Mouse (Mus musculus) embryonic facial prominence, embryonic 14.5 days (tissue): ENCODE results near the gene Dapk3. TPM values are rescaled to one million over a fixed set of nuclear protein-coding genes. Genes with fewer than 3 reads are reported as not detected.

Source experiments
- ATAC-seq: fragments of 200-750 bp; cut with Nextera tagmentation; 2 replicates; pipeline ENCODE4 v1.8.0; 2017; ENCODE audit warnings: low read depth, moderate number of reproducible peaks, moderate TSS enrichment
- DNase-seq: peaks from one replicate; pipeline ENCODE4 v3.0.0-alpha.2; 2015; ENCODE audit warnings: low spot score
- H3K27ac ChIP-seq: fragments of 300-500 bp; sonication (generic); replicated peaks from 2 replicates; pipeline ENCODE4 v1.5.1; 2014; ENCODE audit warnings: low read depth, mild to moderate bottlenecking, low read length, moderate library complexity
- H3K27me3 ChIP-seq: fragments of 300-500 bp; sonication (generic); replicated peaks from 2 replicates; pipeline ENCODE4 v1.6.1; 2014; ENCODE audit warnings: low read length; ENCODE audit not compliant: control insufficient read depth, insufficient read depth
- H3K36me3 ChIP-seq: fragments of 300-500 bp; sonication (generic); 2 replicates; pipeline ENCODE4 v1.6.1; 2014; ENCODE audit warnings: low read length, mixed read lengths; ENCODE audit not compliant: control insufficient read depth, insufficient read depth
- H3K4me1 ChIP-seq: fragments of 300-500 bp; sonication (generic); 2 replicates; pipeline ENCODE4 v1.6.1; 2014; ENCODE audit warnings: antibody characterized with exemption, low read length; ENCODE audit not compliant: control insufficient read depth, insufficient read depth
- H3K4me2 ChIP-seq: fragments of 300-500 bp; sonication (generic); 2 replicates; pipeline ENCODE4 v1.6.1; 2014; ENCODE audit warnings: low read depth, mild to moderate bottlenecking, low read length, moderate library complexity, mixed read lengths
- H3K4me3 ChIP-seq: fragments of 300-500 bp; sonication (generic); 2 replicates; pipeline ENCODE4 v1.5.1; 2014; ENCODE audit warnings: low read depth, mild to moderate bottlenecking, low read length
- H3K9ac ChIP-seq: fragments of 300-500 bp; sonication (generic); 2 replicates; pipeline ENCODE4 v1.6.1; 2014; ENCODE audit warnings: low read depth, mild to moderate bottlenecking, low read length, moderate library complexity, mixed read lengths
- H3K9me3 ChIP-seq: fragments of 300-500 bp; sonication (generic); 2 replicates; pipeline ENCODE4 v1.6.1; 2016; ENCODE audit warnings: low read length; ENCODE audit not compliant: control insufficient read depth
- WGBS: fragments of 180-500 bp; shearing (Covaris S2); extraction: QIAGEN DNeasy Blood & Tissue Kit; methylation state at CpG from one replicate; pipeline ENCODE4 v1.1.7; 2014; 5-methylcytosine and 5-hydroxymethylcytosine counted together
- polyA plus RNA-seq: library from polyadenylated mRNA; unstranded; fragments of >200 nt; fragmentation: Nextera tagmentation; extraction: Ambion mirVana; gene quantifications from 2 replicates; pipeline ENCODE4 v1.2.1, GENCODE M21; 2014

Gene Dapk3
- polyA plus RNA-seq, 1 experiment from 2014 or later = 53.4 TPM

- Histone ChIP-seq H3K4me3 (peak overlapping the region; percentile 88), H3K27ac (0 out of 2 replicates have a peak overlapping the region, but pooled peaks have one; percentile 91), H3K4me1 (peaks cover 39% of the 10 kb centered on the region), H3K36me3 (peaks cover 7% of the 10 kb centered on the region), H3K27me3 (peaks cover 17% of the 10 kb centered on the region), H3K9me3 (no peaks in the 10 kb centered on the region), H3K9ac (peak overlapping the region; percentile 94), H3K4me2 (peak overlapping the region; percentile 92)
- DNase-seq (no peak), ATAC-seq (no peak)
- WGBS = 49% methylated on average over 11 of the region's 11 CpGs
Measured at GRCm38 (mm10) chr10:81138821-81139528, 43.8 kb upstream of the Dapk3 start.

GRCm38 (mm10) chr10:81139529-81139846, 43.3 kb upstream of the Dapk3 start:
- 50% methylated on average over 4 of the region's 4 CpGs for WGBS
- Histone ChIP-seq H3K36me3 (peaks cover 12% of the 10 kb centered on the region), H3K9me3 (no peaks in the 10 kb centered on the region), H3K9ac (peak overlapping the region; percentile 30), H3K4me2 (peak overlapping the region; percentile 92), H3K27ac (no peak overlapping the region), H3K4me1 (peaks cover 35% of the 10 kb centered on the region), H3K4me3 (peak overlapping the region; percentile 20; the same call in 1 of the 2 replicates), H3K27me3 (peaks cover 12% of the 10 kb centered on the region)
- ATAC-seq (no peak), DNase-seq (no peak)

- peaks cover 35% of the 10 kb centered on the region for H3K4me1 ChIP-seq
- ATAC-seq (no peak), DNase-seq (no peak)
- H3K27me3 ChIP-seq = peaks cover 7% of the 10 kb centered on the region
- H3K36me3 ChIP-seq = peaks cover 17% of the 10 kb centered on the region
- H3K4me3 ChIP-seq = peak overlapping the region; percentile 20
- no peaks in the 10 kb centered on the region for H3K9me3 ChIP-seq
- 47% methylated on average over 8 of the region's 8 CpGs for WGBS
- peak overlapping the region; percentile 30 for H3K9ac ChIP-seq
- peak overlapping the region; percentile 56; the same call in 1 of the 2 replicates for H3K27ac ChIP-seq
- H3K4me2 ChIP-seq = peak overlapping the region; percentile 92
Measured at GRCm38 (mm10) chr10:81140005-81140404, 42.8 kb upstream of the Dapk3 start.

- WGBS = 45% methylated on average over 8 of the region's 10 CpGs
- peak overlapping the region; percentile 46; the same call in 1 of the 2 replicates for H3K9ac ChIP-seq
- H3K4me2 ChIP-seq = peak overlapping the region; percentile 92
- DNase-seq = no peak
- no peaks in the 10 kb centered on the region for H3K27me3 ChIP-seq
- no peak for ATAC-seq
- peak overlapping the region; percentile 20 for H3K4me3 ChIP-seq
- peaks cover 26% of the 10 kb centered on the region for H3K36me3 ChIP-seq
- H3K9me3 ChIP-seq = no peaks in the 10 kb centered on the region
- H3K27ac ChIP-seq = peak overlapping the region; percentile 56
- peaks cover 31% of the 10 kb centered on the region for H3K4me1 ChIP-seq
Measured at GRCm38 (mm10) chr10:81140717-81141454, 41.9 kb upstream of the Dapk3 start.

- Histone ChIP-seq H3K4me2 (peak overlapping the region; percentile 92; the same call in 1 of the 2 replicates), H3K27ac (peak overlapping the region; percentile 34; the same call in 1 of the 2 replicates), H3K4me1 (peaks cover 31% of the 10 kb centered on the region), H3K4me3 (no peak overlapping the region), H3K27me3 (no peaks in the 10 kb centered on the region), H3K9ac (no peak overlapping the region), H3K36me3 (peaks cover 33% of the 10 kb centered on the region), H3K9me3 (no peaks in the 10 kb centered on the region)
- ATAC-seq = no peak
- WGBS = 79% methylated on average over 4 of the region's 7 CpGs
- DNase-seq = no peak
Measured at GRCm38 (mm10) chr10:81141455-81142210, 41.2 kb upstream of the Dapk3 start.

- Histone ChIP-seq H3K27me3 (no peaks in the 10 kb centered on the region), H3K4me3 (no peak overlapping the region), H3K36me3 (peaks cover 42% of the 10 kb centered on the region), H3K9me3 (no peaks in the 10 kb centered on the region), H3K27ac (no peak overlapping the region; the same call in 1 of the 2 replicates), H3K4me2 (no peak overlapping the region), H3K9ac (peak overlapping the region; percentile 25; the same call in 1 of the 2 replicates), H3K4me1 (peaks cover 31% of the 10 kb centered on the region)
- DNase-seq (no peak), ATAC-seq (no peak)
- 72% methylated on average over 5 of the region's 5 CpGs for WGBS
Measured at GRCm38 (mm10) chr10:81142551-81142981, 40.2 kb upstream of the Dapk3 start.

- no peak for ATAC-seq
- H3K4me2 ChIP-seq = no peak overlapping the region
- no peaks in the 10 kb centered on the region for H3K9me3 ChIP-seq
- peaks cover 48% of the 10 kb centered on the region for H3K36me3 ChIP-seq
- H3K4me3 ChIP-seq = no peak overlapping the region
- 74% methylated on average over 4 of the region's 7 CpGs for WGBS
- no peaks in the 10 kb centered on the region for H3K27me3 ChIP-seq
- H3K4me1 ChIP-seq = peaks cover 29% of the 10 kb centered on the region
- 0 out of 2 replicates have a peak overlapping the region, but pooled peaks have one; percentile 25 for H3K9ac ChIP-seq
- no peak for DNase-seq
- no peak overlapping the region for H3K27ac ChIP-seq
Measured at GRCm38 (mm10) chr10:81143157-81143633, 39.6 kb upstream of the Dapk3 start.

DNA sequence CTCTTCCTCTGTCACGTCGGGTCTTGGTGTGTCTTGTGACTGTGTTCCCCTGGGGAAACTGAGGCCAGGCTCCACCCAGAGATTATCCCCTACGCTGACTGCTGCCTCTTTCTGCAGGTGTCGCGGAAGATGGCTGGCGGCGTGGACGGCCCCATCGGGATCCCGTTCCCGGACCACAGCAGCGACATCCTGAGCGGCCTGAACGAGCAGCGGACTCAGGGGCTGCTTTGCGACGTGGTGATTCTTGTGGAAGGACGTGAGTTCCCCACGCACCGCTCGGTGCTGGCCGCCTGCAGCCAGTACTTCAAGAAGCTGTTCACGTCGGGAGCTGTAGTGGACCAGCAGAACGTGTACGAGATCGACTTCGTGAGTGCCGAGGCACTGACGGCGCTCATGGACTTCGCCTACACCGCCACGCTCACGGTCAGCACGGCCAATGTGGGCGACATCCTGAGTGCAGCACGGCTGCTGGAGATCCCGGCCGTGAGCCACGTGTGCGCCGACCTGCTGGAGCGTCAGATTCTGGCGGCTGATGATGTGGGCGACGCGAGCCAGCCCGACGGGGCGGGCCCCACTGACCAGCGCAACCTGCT, 38.9 kb upstream of the Dapk3 start:
- no peak overlapping the region for H3K9ac ChIP-seq
- no peak for DNase-seq
- peaks cover 22% of the 10 kb centered on the region for H3K4me1 ChIP-seq
- peaks cover 56% of the 10 kb centered on the region for H3K36me3 ChIP-seq
- H3K27ac ChIP-seq = no peak overlapping the region
- no peak overlapping the region for H3K4me3 ChIP-seq
- no peaks in the 10 kb centered on the region for H3K27me3 ChIP-seq
- WGBS = 97% methylated on average over 52 of the region's 52 CpGs
- H3K4me2 ChIP-seq = no peak overlapping the region
- no peak for ATAC-seq
- no peaks in the 10 kb centered on the region for H3K9me3 ChIP-seq
